Mouse (Mus musculus) forebrain, embryonic 16.5 days (tissue): ENCODE measurements around the gene Ccdc78. TPM values are rescaled to one million over a fixed set of nuclear protein-coding genes. Genes with fewer than 3 reads are reported as not detected.

Experiments
- ATAC-seq: fragments of 200-750 bp; cut with Nextera tagmentation; 2 replicates; pipeline ENCODE4 v1.8.0; 2017; ENCODE audit warnings: mild to moderate bottlenecking, moderate library complexity
- H3K27ac ChIP-seq: fragments of 300-500 bp; sonication (generic); 2 replicates; pipeline ENCODE4 v1.5.1; 2014; ENCODE audit warnings: low read length, control low read depth
- H3K27me3 ChIP-seq: fragments of 300-500 bp; sonication (generic); replicated peaks from 2 replicates; pipeline ENCODE4 v1.6.1; 2014; ENCODE audit warnings: low read length; ENCODE audit not compliant: control insufficient read depth, insufficient read depth
- H3K36me3 ChIP-seq: fragments of 300-500 bp; sonication (generic); 2 replicates; pipeline ENCODE4 v1.6.1; 2014; ENCODE audit not compliant: control insufficient read depth, insufficient read depth
- H3K4me1 ChIP-seq: fragments of 300-500 bp; sonication (generic); replicated peaks from 2 replicates; pipeline ENCODE4 v1.6.1; 2014; ENCODE audit warnings: low read length; ENCODE audit not compliant: control insufficient read depth, insufficient read depth
- H3K4me2 ChIP-seq: fragments of 300-500 bp; sonication (generic); 2 replicates; pipeline ENCODE4 v1.6.1; 2014; ENCODE audit warnings: mild to moderate bottlenecking, low read length, control low read depth
- H3K4me3 ChIP-seq: fragments of 300-500 bp; sonication (generic); replicated peaks from 2 replicates; pipeline ENCODE4 v1.5.1; 2014; ENCODE audit warnings: mild to moderate bottlenecking, low read length, control low read depth
- H3K9ac ChIP-seq: fragments of 300-500 bp; sonication (generic); replicated peaks from 2 replicates; pipeline ENCODE4 v1.6.1; 2014; ENCODE audit warnings: low read depth, low read length, control low read depth
- H3K9me3 ChIP-seq: fragments of 300-500 bp; sonication (generic); 2 replicates; pipeline ENCODE4 v1.6.1; 2016; ENCODE audit warnings: low read length; ENCODE audit not compliant: control insufficient read depth
- WGBS: fragments of 180-500 bp; shearing (Covaris S2); extraction: QIAGEN DNeasy Blood & Tissue Kit; methylation state at CpG from one replicate; pipeline ENCODE4 v1.1.7; 2014; 5-methylcytosine and 5-hydroxymethylcytosine counted together
- polyA plus RNA-seq: library from polyadenylated mRNA; unstranded; fragments of >200 nt; fragmentation: Nextera tagmentation; extraction: Ambion mirVana; gene quantifications from 2 replicates; pipeline ENCODE4 v1.2.1, GENCODE M21; 2015

Ccdc78 gene
- polyA plus RNA-seq, 1 experiment from 2014 or later: 0.13 TPM

GRCm38 (mm10) chr17:25818851-25819780 lies 32.7 kb downstream of the Ccdc78 start:
- peaks cover 5% of the 10 kb centered on the region for H3K4me1 ChIP-seq
- no peaks in the 10 kb centered on the region for H3K9me3 ChIP-seq
- no peak overlapping the region for H3K9ac ChIP-seq
- no peak overlapping the region for H3K4me3 ChIP-seq
- no peak overlapping the region for H3K27ac ChIP-seq
- H3K4me2 ChIP-seq: no peak overlapping the region
- whole genome bisulfite sequencing: 10% methylated on average over 46 of the region's 46 CpGs
- H3K27me3 ChIP-seq: peaks cover 21% of the 10 kb centered on the region; the same call in 1 of the 2 replicates
- peaks cover 10% of the 10 kb centered on the region for H3K36me3 ChIP-seq
- ATAC-seq: no peak

GRCm38 (mm10) chr17:25823452-25823851 lies 37.1 kb downstream of the Ccdc78 start, which contains the start of gene Wdr24:
TSS of gene Wdr24 (plus strand) at chr17:25823627.
- peak within 1 kb of the TSS; percentile 99 for H3K4me2 ChIP-seq
- H3K36me3 ChIP-seq: peaks cover 13% of the 10 kb centered on the region; the same call in 1 of the 2 replicates
- H3K4me1 ChIP-seq: peaks cover 46% of the 10 kb centered on the region
- peak within 1 kb of the TSS; percentile 77 for H3K9ac ChIP-seq
- peak within 1 kb of the TSS; percentile 72 for H3K4me3 ChIP-seq
- H3K27ac ChIP-seq: peak within 1 kb of the TSS; percentile 67
- peak; percentile 87 for ATAC-seq
- 0% methylated on average over 18 of the region's 18 CpGs for WGBS
- H3K9me3 ChIP-seq: no peaks in the 10 kb centered on the region
- H3K27me3 ChIP-seq: peaks cover 13% of the 10 kb centered on the region; the same call in 1 of the 2 replicates

GRCm38 (mm10) chr17:25824362-25825142 lies 38.2 kb downstream of the Ccdc78 start:
- Histone ChIP-seq H3K9me3 (no peaks in the 10 kb centered on the region), H3K27me3 (peaks cover 7% of the 10 kb centered on the region; the same call in 1 of the 2 replicates), H3K36me3 (peaks cover 12% of the 10 kb centered on the region; the same call in 1 of the 2 replicates), H3K27ac (no peak overlapping the region), H3K9ac (peak overlapping the region; percentile 77; the same call in 1 of the 2 replicates), H3K4me3 (peak overlapping the region; percentile 72), H3K4me1 (peaks cover 50% of the 10 kb centered on the region), H3K4me2 (peak overlapping the region; percentile 99)
- WGBS: 83% methylated on average over 17 of the region's 17 CpGs
- no peak for ATAC-seq

GRCm38 (mm10) chr17:25825311-25825710 lies 38.9 kb downstream of the Ccdc78 start:
- Histone ChIP-seq H3K4me3 (no peak overlapping the region), H3K9ac (no peak overlapping the region), H3K9me3 (no peaks in the 10 kb centered on the region), H3K27ac (no peak overlapping the region), H3K4me2 (no peak overlapping the region), H3K4me1 (peaks cover 57% of the 10 kb centered on the region), H3K36me3 (peaks cover 10% of the 10 kb centered on the region; the same call in 1 of the 2 replicates), H3K27me3 (0 out of 2 replicates have a peak, but pooled peaks cover 1% of the 10 kb centered on the region)
- ATAC-seq: no peak
- WGBS: 92% methylated on average over 6 of the region's 6 CpGs

- Histone ChIP-seq H3K27ac (no peak overlapping the region), H3K4me3 (no peak overlapping the region), H3K36me3 (peaks cover 16% of the 10 kb centered on the region), H3K4me2 (no peak overlapping the region), H3K27me3 (no peaks in the 10 kb centered on the region), H3K9ac (no peak overlapping the region), H3K9me3 (no peaks in the 10 kb centered on the region), H3K4me1 (peaks cover 64% of the 10 kb centered on the region)
- no peak for ATAC-seq
- WGBS: 93% methylated on average over 27 of the region's 27 CpGs
Measured at GRCm38 (mm10) chr17:25825984-25826570, 39.7 kb downstream of the Ccdc78 start.

GRCm38 (mm10) chr17:25827011-25827410 lies 40.6 kb downstream of the Ccdc78 start:
- H3K4me1 ChIP-seq: peaks cover 73% of the 10 kb centered on the region

GRCm38 (mm10) chr17:25827546-25828222 lies 41.3 kb downstream of the Ccdc78 start:
- peaks cover 76% of the 10 kb centered on the region for H3K4me1 ChIP-seq

More at GRCm38 (mm10) chr17:25827011-25827410, 40.6 kb downstream of the Ccdc78 start:
- Histone ChIP-seq H3K9me3 (no peaks in the 10 kb centered on the region), H3K27ac (no peak overlapping the region), H3K9ac (no peak overlapping the region), H3K4me3 (no peak overlapping the region), H3K36me3 (peaks cover 20% of the 10 kb centered on the region), H3K4me2 (no peak overlapping the region), H3K27me3 (no peaks in the 10 kb centered on the region)
- WGBS: 93% methylated on average over 13 of the region's 13 CpGs
- no peak for ATAC-seq

GRCm38 (mm10) chr17:25828223-25828594 lies 41.8 kb downstream of the Ccdc78 start:
- Histone ChIP-seq H3K4me3 (peak overlapping the region; percentile 66), H3K4me2 (peak overlapping the region; percentile 93), H3K9me3 (no peaks in the 10 kb centered on the region), H3K4me1 (peaks cover 76% of the 10 kb centered on the region), H3K9ac (peak overlapping the region; percentile 80), H3K27me3 (no peaks in the 10 kb centered on the region), H3K27ac (peak overlapping the region; percentile 93), H3K36me3 (peaks cover 20% of the 10 kb centered on the region)
- no peak for ATAC-seq
- 85% methylated on average over 8 of the region's 8 CpGs for WGBS

More at GRCm38 (mm10) chr17:25827546-25828222, 41.3 kb downstream of the Ccdc78 start:
- Histone ChIP-seq H3K9ac (no peak overlapping the region), H3K27me3 (no peaks in the 10 kb centered on the region), H3K4me3 (no peak overlapping the region), H3K4me2 (no peak overlapping the region), H3K9me3 (no peaks in the 10 kb centered on the region), H3K27ac (no peak overlapping the region), H3K36me3 (peaks cover 20% of the 10 kb centered on the region)
- no peak for ATAC-seq
- WGBS: 92% methylated on average over 22 of the region's 22 CpGs
